Mouse (Mus musculus): ENCODE data around the gene C2cd3.

The C2cd3 gene

GRCm38 (mm10) chr7:100500276-100500977 lies 128.4 kb downstream of the C2cd3 start:
- peak; percentile 63 for DNase-seq

DNA sequence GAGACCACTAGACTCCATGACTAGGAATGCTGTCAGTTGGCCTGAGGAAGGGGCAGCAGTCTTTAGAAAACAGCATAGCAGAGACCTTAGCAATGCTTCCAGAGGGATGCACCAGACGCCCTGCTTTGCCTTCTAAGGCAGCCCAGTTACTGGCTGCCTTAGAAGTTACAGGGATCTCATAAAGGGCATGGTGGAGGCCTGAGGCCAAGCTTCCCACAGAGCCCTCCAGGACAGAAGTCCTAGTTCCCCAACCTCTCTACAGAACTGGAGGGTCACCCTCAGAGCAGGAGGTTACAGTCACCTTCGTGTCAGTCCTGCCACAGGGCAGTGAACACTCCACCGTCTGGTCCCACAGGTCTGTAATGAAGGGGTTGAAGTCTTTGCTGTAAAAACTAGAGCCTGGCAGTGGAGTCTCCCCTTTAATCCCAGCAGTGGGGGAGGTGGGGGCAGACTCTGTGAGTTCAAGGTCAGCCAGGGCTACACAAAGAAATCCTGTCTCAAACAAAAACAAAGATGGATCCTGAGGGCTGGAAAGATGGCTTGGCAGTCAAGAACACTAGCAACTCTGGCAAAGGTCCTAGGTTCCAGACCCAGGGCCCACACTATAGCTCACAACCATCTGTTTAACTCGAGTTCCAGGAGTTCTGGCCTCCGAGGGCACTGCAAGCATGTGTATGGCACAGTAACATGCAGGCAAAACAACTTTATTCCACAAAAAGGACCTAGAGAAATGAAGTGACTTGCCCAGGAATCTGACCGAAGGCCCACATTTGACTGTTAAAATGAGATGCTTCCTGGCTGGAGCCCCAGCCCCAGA lies 129.2 kb downstream of the C2cd3 start:
- DNase-seq: peak; percentile 52

- DNase-seq: no peak
Observed at GRCm38 (mm10) chr7:100501844-100502373, 129.9 kb downstream of the C2cd3 start.

DNA sequence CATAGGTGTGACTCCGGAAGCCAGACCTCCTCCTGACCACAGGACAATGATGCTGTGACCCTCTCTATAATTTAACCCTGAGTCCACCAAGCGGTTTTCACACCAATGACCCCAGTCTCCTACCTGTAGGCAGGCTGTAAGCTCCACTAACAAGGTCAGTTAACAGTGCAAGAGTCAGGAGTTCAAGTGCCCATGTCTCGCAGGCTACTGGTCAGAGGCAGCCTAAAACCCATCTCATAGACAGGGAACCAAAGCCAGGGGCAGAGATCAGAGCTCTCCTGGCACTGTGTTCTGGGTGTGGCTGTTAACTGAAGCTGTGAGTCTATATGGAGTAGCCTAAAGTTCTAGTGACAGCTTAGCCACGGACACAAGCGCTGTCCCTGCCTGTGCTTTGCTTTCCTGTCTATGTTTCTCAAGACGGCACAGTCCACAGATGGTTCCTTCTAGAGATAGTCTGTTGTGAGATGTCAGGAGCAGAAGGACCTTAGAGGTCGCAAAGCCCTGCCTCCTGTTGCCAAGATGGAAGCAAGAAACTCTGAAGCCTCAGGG lies 130.4 kb downstream of the C2cd3 start:
- DNase-seq: peak; percentile 46

GRCm38 (mm10) chr7:100503076-100503475 lies 131.0 kb downstream of the C2cd3 start:
- peak; percentile 60 for DNase-seq

GRCm38 (mm10) chr7:100504740-100505487 lies 132.9 kb downstream of the C2cd3 start:
- DNase-seq: no peak

- DNase-seq: no peak
Observed at GRCm38 (mm10) chr7:100506494-100506893, 134.5 kb downstream of the C2cd3 start.

GRCm38 (mm10) chr7:100508670-100509069 lies 136.6 kb downstream of the C2cd3 start:
- DNase-seq: no peak

GRCm38 (mm10) chr7:100511602-100512001 lies 139.6 kb downstream of the C2cd3 start:
- no peak for DNase-seq

DNA sequence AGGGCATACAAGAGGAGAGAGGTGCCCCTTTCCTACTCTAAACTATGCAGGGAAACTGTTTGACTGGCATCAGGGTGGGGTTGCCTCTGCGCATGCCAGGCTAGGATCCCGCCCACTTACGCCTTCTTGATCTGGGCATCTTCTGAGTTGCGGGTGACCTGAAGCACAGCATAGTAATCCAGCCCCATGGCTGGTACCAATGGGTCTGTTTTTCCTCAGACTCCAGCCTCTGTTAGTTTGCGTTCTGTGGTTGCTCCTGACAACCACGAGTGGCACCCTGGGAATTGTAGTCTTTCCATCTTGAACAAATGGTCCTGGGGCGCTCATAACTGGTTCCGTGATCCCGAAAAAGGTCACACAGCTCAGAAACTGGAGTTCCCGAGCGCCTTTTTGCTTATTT lies 142.5 kb downstream of the C2cd3 start, which contains the start of gene Dnajb13:
TSS of gene Dnajb13 (minus strand) at position 388 of the 400 bp plus-strand sequence.
- DNase-seq: no peak
